Mouse (Mus musculus) monocyte, adult 2 months (primary cell): ENCODE data around the gene Asb16.

ENCODE experiments used
- DNase-seq, 2 experiments: peaks; one replicate each; pipeline ENCODE4 v3.0.0; 2022; ENCODE audit warnings: low spot score in 2 of 2, low read depth in 1 of 2

Asb16 gene

DNA sequence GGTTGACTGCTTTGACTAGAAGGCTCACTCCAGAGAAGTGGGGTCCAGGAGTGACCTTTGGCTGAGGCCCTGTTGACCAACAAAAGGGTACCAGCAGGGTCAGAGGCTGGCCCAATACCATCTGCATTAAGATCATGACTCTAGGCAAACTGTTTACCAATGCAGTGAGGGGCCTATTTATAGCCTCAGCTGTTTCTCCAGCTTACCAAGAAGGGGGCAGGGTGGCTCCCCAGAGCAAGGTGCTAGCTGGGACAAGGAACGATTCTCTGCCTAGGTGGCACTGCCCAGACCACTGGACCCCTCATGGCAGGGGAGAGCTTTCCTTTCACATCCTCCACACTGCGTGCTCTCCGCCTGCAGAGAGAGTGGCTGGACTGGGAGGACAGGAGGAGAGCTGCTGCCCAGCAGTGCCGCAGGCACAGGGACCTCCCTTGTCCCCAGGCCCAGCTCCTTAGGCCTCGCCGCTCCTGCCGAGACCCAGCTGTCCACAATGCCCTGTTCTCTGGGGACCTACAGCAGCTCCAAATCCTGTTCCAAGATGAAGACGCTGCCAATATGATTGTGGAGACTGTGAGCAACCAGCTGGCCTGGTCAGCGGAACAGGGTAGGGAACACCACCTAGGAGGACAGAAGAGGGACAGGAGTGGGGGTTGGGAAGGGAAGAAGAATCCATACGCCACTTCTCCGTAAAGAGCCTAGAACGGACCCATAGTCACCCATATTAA is at the start of gene Asb16:
TSS of gene Asb16 (plus strand) at position 224 of the 725 bp plus-strand sequence.
- no peak for DNase-seq

GRCm38 (mm10) chr11:102218783-102219182 is 49.8 kb upstream of the Asb16 start:
- DNase-seq, result peak; percentile 60 to 71

DNA sequence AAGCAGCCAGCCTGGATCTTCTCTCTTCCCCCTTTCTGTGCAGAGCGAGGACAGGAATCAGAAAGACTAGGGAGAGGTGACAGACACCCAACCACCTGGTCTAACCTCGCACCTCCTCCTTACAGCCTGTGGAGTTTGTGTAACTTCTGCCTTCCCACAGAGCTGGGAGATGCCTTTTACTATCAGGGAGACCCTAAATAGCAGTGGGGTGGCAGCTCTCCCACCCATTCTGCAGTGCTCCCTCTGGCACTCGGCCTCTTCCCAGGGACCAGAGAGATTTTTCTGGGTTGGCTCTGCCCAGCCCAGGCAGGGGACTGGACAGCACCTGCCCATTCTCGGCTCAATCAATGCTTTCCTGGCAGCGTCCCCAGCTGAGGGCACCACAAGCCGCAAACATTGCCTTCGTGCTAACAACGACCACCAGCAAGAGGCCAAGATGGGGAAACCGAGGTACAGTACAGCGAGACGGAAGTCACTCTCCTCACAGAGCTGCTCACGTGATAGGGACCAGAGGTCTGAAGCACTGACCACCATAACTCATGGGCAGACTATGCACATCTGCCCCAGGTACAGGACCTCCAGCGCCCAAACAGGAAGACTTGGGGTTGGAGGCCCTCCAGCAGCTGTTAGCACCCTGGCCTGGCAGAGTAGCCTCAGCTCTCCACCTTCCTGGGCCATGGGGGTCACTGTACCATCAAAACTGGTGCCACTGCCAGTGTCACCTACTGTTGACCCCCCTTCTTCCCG is 49.1 kb upstream of the Asb16 start:
- DNase-seq, result no peak

GRCm38 (mm10) chr11:102219994-102220346 is 48.6 kb upstream of the Asb16 start:
- DNase-seq, result no peak

GRCm38 (mm10) chr11:102220451-102220850 is 48.1 kb upstream of the Asb16 start:
- DNase-seq, result no peak

- DNase-seq, result no peak
Measured at GRCm38 (mm10) chr11:102221243-102221953, 47.1 kb upstream of the Asb16 start.

DNA sequence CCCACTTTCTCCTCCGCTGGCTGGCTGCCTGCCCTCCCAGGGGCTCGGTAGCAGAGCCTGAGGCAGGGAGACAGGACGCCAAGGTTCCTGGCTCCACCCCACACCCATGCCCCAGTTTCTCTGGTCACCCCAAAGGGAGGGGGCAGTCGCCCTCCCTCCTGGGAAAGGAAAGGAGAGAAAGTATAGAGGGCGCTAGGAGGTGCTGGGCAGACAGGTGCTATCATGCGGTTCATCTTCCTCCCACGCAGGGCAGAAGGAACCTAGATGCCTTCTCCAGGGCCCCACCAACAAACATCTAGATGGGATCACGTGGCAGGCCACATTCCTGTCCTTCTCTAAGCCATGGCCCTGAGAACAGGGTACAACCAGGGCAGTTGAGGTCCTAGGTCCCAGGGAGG is 46.6 kb upstream of the Asb16 start:
- DNase-seq, result no peak

DNA sequence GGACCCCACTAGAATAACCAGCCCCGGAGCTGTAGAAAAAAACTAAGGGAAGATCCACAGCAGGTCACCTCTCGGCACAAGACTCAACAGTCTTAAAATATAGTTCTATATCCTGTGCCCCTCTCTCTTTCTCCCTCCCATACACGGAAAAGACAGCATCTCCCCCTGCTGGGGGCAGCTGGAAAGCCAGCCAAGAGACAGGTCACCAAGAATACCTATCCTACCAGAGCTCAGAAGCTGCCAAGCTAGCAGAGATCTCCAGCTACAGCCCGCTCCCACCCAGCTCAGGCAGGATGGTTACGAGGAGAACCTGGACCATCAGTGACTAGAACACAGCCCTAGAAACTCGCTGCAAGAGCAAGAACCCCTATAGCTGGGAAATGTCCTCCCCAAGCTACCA is 45.4 kb upstream of the Asb16 start:
- no peak for DNase-seq

DNA sequence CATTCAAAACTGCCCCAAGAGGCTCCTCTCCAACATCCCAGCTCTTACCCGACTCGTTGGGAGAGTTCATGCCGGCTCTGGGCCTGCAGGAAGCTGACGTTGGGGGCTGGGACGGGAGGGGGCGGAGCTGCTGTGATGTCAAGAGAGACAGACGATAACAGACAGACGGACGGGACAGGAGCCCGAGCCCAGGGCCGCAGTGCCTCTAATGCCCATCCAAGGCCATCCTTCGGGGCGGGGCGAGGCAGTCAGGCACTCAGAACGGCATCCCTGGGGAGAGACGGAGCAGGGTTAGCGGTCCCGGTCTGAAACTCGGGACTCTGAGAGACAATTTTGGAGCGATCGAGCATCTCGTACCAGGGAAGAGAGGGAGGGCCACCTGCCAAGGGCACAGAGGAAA is 43.9 kb upstream of the Asb16 start:
- DNase-seq, result no peak

- no peak for DNase-seq
Measured at GRCm38 (mm10) chr11:102225221-102225620, 43.3 kb upstream of the Asb16 start.

DNA sequence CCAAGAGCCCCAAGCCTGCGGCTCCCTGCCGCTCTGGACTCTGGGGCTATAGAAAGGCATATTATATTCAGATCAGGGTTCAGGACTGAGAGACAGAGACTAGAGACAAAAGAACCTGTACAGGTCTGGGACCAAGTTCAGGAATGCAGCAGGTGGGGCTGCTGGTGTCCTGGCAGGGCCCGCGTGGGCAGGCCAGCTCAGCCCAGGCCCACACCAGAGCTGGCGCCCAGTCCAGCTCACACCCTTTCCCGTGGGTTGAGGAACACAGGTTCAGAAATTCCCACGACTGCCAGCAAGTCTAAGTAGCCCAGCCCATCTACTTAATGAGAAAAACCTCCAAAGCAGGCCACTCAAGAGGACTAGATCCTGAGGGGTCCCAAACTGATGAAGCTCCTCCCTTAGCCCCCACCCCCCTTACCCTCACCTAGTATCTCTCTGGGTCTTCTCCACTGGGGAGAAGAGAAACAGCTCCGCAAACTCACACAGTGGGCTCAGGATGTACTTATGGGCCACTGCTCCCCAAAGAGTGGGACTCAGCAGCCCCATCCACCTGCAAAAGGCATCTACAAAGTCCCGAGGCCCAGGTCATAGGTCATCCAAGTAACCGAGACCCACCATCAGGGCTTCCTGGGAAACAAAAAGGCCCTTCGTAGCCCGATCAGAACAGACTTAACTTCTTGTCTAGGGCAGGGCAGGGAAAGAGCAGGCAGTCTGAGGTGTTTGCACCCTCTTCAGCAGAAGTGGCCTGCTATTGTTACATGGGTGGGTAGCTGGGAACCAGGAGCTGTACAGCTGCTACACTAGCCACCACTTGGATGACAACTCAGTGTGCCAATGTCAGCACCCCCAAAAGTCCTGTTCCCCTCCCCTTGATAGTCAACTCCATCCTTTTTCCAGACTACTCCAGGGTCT is 42.2 kb upstream of the Asb16 start:
- no peak for DNase-seq

- no peak for DNase-seq
Measured at GRCm38 (mm10) chr11:102227270-102228190, 41.0 kb upstream of the Asb16 start.

- DNase-seq, result no peak
Measured at GRCm38 (mm10) chr11:102228191-102228545, 40.4 kb upstream of the Asb16 start.

- no peak for DNase-seq
Measured at GRCm38 (mm10) chr11:102228646-102229268, 39.8 kb upstream of the Asb16 start.

GRCm38 (mm10) chr11:102229331-102229953 is 39.1 kb upstream of the Asb16 start:
- DNase-seq, result no peak

- peak; percentile 94 to 98 for DNase-seq
Measured at GRCm38 (mm10) chr11:102230006-102230741, 38.4 kb upstream of the Asb16 start, which contains the start of gene Hdac5. Gene Hdac5 (minus strand): TSS chr11:102230166.

DNA sequence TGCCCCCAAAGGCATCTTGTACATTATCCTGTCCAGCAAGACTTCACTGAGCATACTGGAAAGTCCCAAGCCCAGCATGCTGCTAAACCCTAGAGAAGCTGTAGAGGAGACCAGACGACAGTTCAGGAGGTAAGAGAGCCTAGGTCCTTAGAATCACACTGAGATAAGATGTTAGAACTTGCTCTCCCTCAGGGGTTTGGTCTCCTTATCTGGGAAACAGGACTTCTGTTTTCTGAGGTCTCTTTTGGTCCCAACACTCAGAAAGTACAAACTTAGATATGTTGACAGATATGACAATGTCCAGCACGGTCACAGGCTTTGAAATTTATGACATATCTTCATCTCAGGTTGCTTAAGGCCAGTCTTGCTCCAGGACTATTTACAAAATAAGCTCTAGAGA is 32.5 kb upstream of the Asb16 start:
- DNase-seq, result no peak

DNA sequence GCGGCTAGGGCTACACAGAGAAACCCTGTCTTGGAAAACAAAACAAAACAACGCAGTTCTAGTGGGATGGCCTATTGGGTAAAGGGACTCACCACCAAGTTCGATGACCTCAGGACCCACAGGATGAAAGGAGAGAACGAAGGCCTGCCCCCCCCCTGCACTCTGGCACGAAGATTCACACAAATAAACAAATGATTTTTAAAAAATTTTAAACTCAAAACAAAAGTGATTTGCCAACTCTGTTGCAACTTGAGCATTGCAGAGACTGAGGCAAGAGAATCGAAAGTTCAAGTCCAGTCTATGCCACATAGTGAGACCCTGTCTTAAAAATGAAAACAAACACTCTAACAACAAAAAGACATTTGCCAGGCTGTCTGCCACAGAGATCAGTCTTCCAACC is 27.9 kb upstream of the Asb16 start:
- DNase-seq, result no peak
